Mouse (Mus musculus): ENCODE results near the gene Rtcb.

GRCm38 (mm10) chr10:85969894-85970620 is 12.4 kb upstream of the Rtcb start:
- TF ChIP-seq CTCF (IDR thresholded peaks at IDR 0.05; ENCODE audit: low read depth) (no peak), EP300 (optimal IDR thresholded peaks at IDR 0.05) (no peak)

All from stomach, postnatal 0 days (tissue).